Mouse (Mus musculus) kidney, postnatal 0 days (tissue): ENCODE results near the gene Zswim1. TPM values are rescaled to one million over a fixed set of nuclear protein-coding genes. Genes with fewer than 3 reads are reported as not detected.

Experiments used
- ATAC-seq: fragments of 200-750 bp; cut with Nextera tagmentation; replicated peaks from 2 replicates; pipeline ENCODE4 v1.8.0; 2017; ENCODE audit warnings: low read depth, moderate number of reproducible peaks, moderate TSS enrichment, moderate library complexity; ENCODE audit not compliant: low FRiP score
- DNase-seq: peaks from one replicate; pipeline ENCODE4 v3.0.0-alpha.2; 2016; ENCODE audit warnings: low spot score
- H3K27ac ChIP-seq: fragments of 300-500 bp; sonication (generic); 2 replicates; pipeline ENCODE4 v1.5.1; 2014; ENCODE audit warnings: mild to moderate bottlenecking
- H3K27me3 ChIP-seq: fragments of 300-500 bp; sonication (generic); 2 replicates; pipeline ENCODE4 v1.6.1; 2014; ENCODE audit warnings: low read length, mixed read lengths; ENCODE audit not compliant: insufficient read depth
- H3K36me3 ChIP-seq: fragments of 300-500 bp; sonication (generic); 2 replicates; pipeline ENCODE4 v1.6.1; 2014; ENCODE audit warnings: low read length, mixed read lengths; ENCODE audit not compliant: insufficient read depth
- H3K4me1 ChIP-seq: fragments of 300-500 bp; sonication (generic); replicated peaks from 2 replicates; pipeline ENCODE4 v1.6.1; 2014; ENCODE audit warnings: antibody characterized with exemption, low read length, mixed read lengths; ENCODE audit not compliant: insufficient read depth
- H3K4me2 ChIP-seq: fragments of 300-500 bp; sonication (generic); 2 replicates; pipeline ENCODE4 v1.6.1; 2014; ENCODE audit warnings: mild to moderate bottlenecking, low read length, moderate library complexity, mixed read lengths
- H3K4me3 ChIP-seq: fragments of 300-500 bp; sonication (generic); replicated peaks from 2 replicates; pipeline ENCODE4 v1.5.1; 2014; ENCODE audit warnings: low read depth, low read length
- H3K9ac ChIP-seq: fragments of 300-500 bp; sonication (generic); 2 replicates; pipeline ENCODE4 v1.6.1; 2014; ENCODE audit warnings: low read depth, low read length
- H3K9me3 ChIP-seq: fragments of 300-500 bp; sonication (generic); replicated peaks from 2 replicates; pipeline ENCODE4 v1.6.1; 2016; ENCODE audit warnings: low read length, inconsistent platforms, mixed read lengths
- CTCF ChIP-seq: IDR thresholded peaks from 2 replicates; pipeline ENCODE4 v1.5.1; 2016; ENCODE audit warnings: antibody characterized with exemption, low read depth, mild to moderate bottlenecking, moderate library complexity
- WGBS: fragments of 180-500 bp; shearing (Covaris S2); extraction: QIAGEN DNeasy Blood & Tissue Kit; methylation state at CpG from one replicate; pipeline ENCODE4 v1.1.7; 2014; 5-methylcytosine and 5-hydroxymethylcytosine counted together
- polyA plus RNA-seq: library from polyadenylated mRNA; unstranded; fragments of >200 nt; fragmentation: Nextera tagmentation; extraction: Ambion mirVana; gene quantifications from 2 replicates; pipeline ENCODE4 v1.2.1, GENCODE M21; 2015

Gene Zswim1
- polyA plus RNA-seq, 1 experiment from 2014 or later, result 15.5 TPM

GRCm38 (mm10) chr2:164785481-164786387 lies 36.8 kb upstream of the Zswim1 start, which contains the start of gene Snx21:
Snx21 (plus strand) TSS chr2:164785823.
- peak within 1 kb of the TSS; percentile 67 for H3K4me3 ChIP-seq
- ATAC-seq (peak; percentile 87), DNase-seq (peak; percentile 92)
- peak within 1 kb of the TSS; percentile 75 for H3K4me2 ChIP-seq
- WGBS, result under 1% methylated on average over 75 of the region's 89 CpGs
- peaks cover 4% of the 10 kb centered on the region; the same call in 1 of the 2 replicates for H3K36me3 ChIP-seq
- no peaks in the 10 kb centered on the region; the same call in 1 of the 2 replicates for H3K4me1 ChIP-seq
- H3K27me3 ChIP-seq, result no peaks in the 10 kb centered on the region
- no peaks in the 10 kb centered on the region for H3K9me3 ChIP-seq
- TF ChIP-seq CTCF, result peak; percentile 65
- H3K9ac ChIP-seq, result peak within 1 kb of the TSS; percentile 76
- peak within 1 kb of the TSS; percentile 90 for H3K27ac ChIP-seq

- peak overlapping the region; percentile 90 for H3K27ac ChIP-seq
- peak; percentile 51 for DNase-seq
- no peaks in the 10 kb centered on the region for H3K9me3 ChIP-seq
- 6% methylated on average over 15 of the region's 15 CpGs for WGBS
- peak overlapping the region; percentile 75 for H3K4me2 ChIP-seq
- peak overlapping the region; percentile 67 for H3K4me3 ChIP-seq
- H3K36me3 ChIP-seq, result peaks cover 10% of the 10 kb centered on the region; the same call in 1 of the 2 replicates
- no peak for TF ChIP-seq CTCF
- no peak for ATAC-seq
- H3K27me3 ChIP-seq, result no peaks in the 10 kb centered on the region
- H3K9ac ChIP-seq, result peak overlapping the region; percentile 76
- no peaks in the 10 kb centered on the region; the same call in 1 of the 2 replicates for H3K4me1 ChIP-seq
These were observed 36.0 kb upstream of the Zswim1 start for GRCm38 (mm10) chr2:164786388-164786885.

GRCm38 (mm10) chr2:164787032-164787431 lies 35.5 kb upstream of the Zswim1 start:
- Histone ChIP-seq H3K4me1 (no peaks in the 10 kb centered on the region; the same call in 1 of the 2 replicates), H3K9ac (0 out of 2 replicates have a peak overlapping the region, but pooled peaks have one; percentile 76), H3K9me3 (no peaks in the 10 kb centered on the region), H3K4me2 (peak overlapping the region; percentile 75), H3K27ac (peak overlapping the region; percentile 90), H3K4me3 (peak overlapping the region; percentile 67; the same call in 1 of the 2 replicates), H3K27me3 (no peaks in the 10 kb centered on the region), H3K36me3 (peaks cover 16% of the 10 kb centered on the region)
- no peak for DNase-seq
- ATAC-seq, result no peak
- WGBS, result 75% methylated on average over 3 of the region's 3 CpGs
- TF ChIP-seq CTCF, result no peak

- no peak for ATAC-seq
- TF ChIP-seq CTCF, result no peak
- no peaks in the 10 kb centered on the region for H3K9me3 ChIP-seq
- H3K36me3 ChIP-seq, result peaks cover 24% of the 10 kb centered on the region
- no peak overlapping the region for H3K4me2 ChIP-seq
- no peak overlapping the region for H3K9ac ChIP-seq
- WGBS, result 62% methylated on average over 10 of the region's 10 CpGs
- no peak for DNase-seq
- no peak overlapping the region for H3K27ac ChIP-seq
- H3K4me3 ChIP-seq, result no peak overlapping the region
- no peaks in the 10 kb centered on the region; the same call in 1 of the 2 replicates for H3K4me1 ChIP-seq
- H3K27me3 ChIP-seq, result no peaks in the 10 kb centered on the region
These were observed 34.7 kb upstream of the Zswim1 start for GRCm38 (mm10) chr2:164787779-164788178.

- H3K27ac ChIP-seq, result 0 out of 2 replicates have a peak overlapping the region, but pooled peaks have one; percentile 4
These were observed 34.1 kb upstream of the Zswim1 start for GRCm38 (mm10) chr2:164788411-164788810.

GRCm38 (mm10) chr2:164790451-164790850 lies 32.0 kb upstream of the Zswim1 start:
- no peaks in the 10 kb centered on the region for H3K9me3 ChIP-seq
- TF ChIP-seq CTCF, result no peak
- no peak for DNase-seq
- H3K4me3 ChIP-seq, result no peak overlapping the region
- 74% methylated on average over 4 of the region's 4 CpGs for WGBS
- H3K4me1 ChIP-seq, result no peaks in the 10 kb centered on the region; the same call in 1 of the 2 replicates
- H3K36me3 ChIP-seq, result peaks cover 30% of the 10 kb centered on the region
- no peak overlapping the region for H3K27ac ChIP-seq
- no peak for ATAC-seq
- H3K27me3 ChIP-seq, result no peaks in the 10 kb centered on the region
- H3K4me2 ChIP-seq, result no peak overlapping the region
- H3K9ac ChIP-seq, result no peak overlapping the region

More at GRCm38 (mm10) chr2:164788411-164788810, 34.1 kb upstream of the Zswim1 start:
- H3K36me3 ChIP-seq, result peaks cover 25% of the 10 kb centered on the region
- DNase-seq, result no peak
- no peak overlapping the region for H3K4me2 ChIP-seq
- H3K4me1 ChIP-seq, result no peaks in the 10 kb centered on the region; the same call in 1 of the 2 replicates
- TF ChIP-seq CTCF, result no peak
- no peak overlapping the region for H3K9ac ChIP-seq
- H3K4me3 ChIP-seq, result no peak overlapping the region
- ATAC-seq, result no peak
- H3K27me3 ChIP-seq, result no peaks in the 10 kb centered on the region
- H3K9me3 ChIP-seq, result no peaks in the 10 kb centered on the region
- WGBS, result 72% methylated on average over 4 of the region's 4 CpGs
